Mouse (Mus musculus) mouse trophoblast stem cell (cell line): ENCODE measurements around the gene Impg2.

ENCODE experiments used
- in situ Hi-C, 2 experiments: fragments of 300-500 bp; cut with MseI, MboI; formaldehyde crosslinking; loops; 2 replicates in 1 of 2; 3 replicates in 1 of 2; pipeline ENCODE4 v1.15.1; 2025

Gene Impg2

DNA sequence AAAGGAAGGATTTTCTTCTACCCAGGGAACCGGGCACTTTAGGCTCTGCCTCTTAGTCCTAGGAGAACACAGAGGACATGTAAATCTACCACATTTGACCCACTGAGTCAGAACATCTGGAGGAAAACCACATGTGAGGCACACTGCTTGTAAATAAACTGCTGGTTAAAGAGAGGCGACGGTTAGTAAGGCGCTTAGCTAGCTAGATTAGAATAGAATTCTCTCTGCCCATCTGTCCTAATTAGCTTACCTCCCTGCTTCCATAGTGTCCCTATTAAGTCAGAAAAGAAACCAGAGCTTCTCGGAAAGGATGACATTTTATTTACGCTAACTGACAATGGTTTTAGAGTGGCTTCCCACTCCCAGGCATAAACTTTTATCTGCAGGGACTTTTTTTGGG lies at the start of gene Impg2:
Gene Impg2 (plus strand): TSS at position 263 of the 400 bp plus-strand sequence.
- in situ Hi-C loops, result no loop called here

DNA sequence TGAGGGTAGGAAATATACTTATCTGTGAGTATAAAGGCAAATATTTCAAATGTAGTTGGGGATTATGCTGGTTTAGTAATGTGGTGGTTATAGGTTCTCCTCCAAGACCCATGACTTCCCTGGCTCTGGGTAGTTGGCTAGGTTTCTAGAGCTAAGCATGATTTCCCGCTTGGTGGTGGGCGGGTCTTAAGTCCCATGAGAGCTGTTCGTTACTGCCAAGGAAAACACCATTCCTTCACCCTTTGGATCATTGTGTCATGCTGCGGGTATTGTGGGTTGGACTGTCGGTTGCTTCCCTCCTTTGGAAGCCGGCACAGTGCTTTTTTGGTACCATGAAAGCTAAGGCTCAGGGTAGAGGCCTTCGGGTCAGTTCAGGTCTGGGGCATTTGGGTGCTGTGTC lies 40.6 kb upstream of the Impg2 start:
- in situ Hi-C loops, result no loop called here

DNA sequence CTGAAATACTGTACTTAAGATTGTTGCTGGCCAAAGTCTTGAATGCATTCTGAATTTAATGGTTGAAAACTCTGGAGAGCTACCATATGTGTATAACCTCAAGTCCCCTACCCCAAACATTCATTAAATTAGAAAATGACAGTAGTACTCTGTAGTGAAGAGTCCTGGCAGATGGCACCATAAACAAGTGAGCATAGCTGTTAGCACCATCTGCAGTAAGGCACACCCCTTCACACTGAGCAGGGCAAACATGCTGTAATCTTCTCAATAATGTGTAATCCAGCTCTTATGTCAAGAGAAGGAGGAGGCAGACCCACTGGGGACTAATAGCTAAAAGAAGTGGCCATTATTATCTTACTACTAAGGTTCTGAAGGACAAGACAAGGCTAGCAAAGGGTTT lies 33.9 kb upstream of the Impg2 start:
- in situ Hi-C loops, result no loop called here

DNA sequence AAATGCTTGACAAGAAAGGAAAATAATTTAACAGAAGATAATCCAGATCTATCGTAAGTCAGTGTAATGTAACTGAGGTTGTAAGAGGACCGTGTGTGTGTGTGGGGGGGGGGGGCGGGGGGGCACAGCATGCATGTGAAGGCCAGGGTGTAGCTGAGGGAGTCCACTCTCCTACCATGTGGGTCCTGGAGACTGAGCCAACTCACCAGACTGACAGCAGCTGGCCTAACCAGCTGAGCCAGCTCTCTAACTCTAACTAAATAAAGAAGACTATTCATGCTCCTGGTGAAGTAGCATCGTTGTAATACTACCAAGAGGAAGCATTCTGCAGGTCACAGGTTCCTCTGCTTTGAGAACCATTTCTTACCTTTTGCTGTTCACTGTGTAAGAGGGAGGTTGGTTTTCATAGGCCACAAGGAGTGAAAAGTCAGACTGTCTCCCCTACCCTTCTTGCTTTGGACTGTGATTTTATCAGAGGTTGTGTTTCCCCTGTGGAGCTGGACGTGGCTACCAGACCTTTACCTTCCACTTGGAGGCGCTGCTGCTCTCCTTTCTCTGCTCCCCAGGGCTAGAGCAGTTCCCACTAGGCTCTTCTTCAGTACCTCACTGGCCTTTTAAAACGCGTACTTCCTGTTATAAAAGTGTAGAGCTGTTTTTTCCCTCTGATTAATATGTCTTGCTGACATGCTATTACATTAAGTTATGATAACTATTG lies 28.1 kb upstream of the Impg2 start:
- in situ Hi-C loops, result no loop called here

DNA sequence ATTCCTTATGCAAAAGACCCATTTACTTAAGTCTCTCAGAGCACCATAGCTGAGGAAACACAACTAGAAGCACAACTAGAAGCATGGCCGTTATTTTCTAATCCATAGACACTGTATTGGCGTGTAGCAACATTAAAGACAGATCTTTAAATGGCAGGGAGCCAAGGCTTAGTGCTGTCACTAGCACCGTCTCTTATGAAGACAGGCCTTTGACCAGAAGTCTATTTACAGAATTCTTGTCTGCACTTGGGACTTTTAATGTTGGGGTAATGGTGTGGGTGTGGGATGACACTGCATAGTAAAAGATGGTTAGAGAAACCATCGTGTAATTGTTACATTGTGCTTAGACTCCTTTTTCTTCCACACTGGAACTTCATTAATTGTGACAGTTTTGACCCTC lies 17.2 kb upstream of the Impg2 start:
- in situ Hi-C loops, result no loop called here

DNA sequence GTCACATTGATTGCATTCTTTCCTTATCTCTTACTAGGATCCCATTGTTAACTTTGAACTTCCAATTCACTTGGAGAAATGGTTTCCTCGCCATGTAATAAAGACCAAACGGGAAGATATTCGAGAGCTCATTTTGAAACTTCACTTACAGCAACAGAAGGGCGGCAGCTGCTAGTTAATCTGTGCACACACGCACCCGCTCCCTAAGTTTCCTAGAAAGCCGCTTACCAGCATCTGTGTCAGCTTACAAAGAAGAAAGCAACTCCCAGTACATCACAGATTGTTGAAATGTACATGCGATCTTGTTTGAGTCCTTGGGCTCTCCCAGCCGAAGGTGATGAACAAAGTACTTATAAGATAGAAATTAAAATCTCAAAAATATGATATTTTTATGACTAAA lies 15.9 kb upstream of the Impg2 start:
- in situ Hi-C loops, result no loop called here

DNA sequence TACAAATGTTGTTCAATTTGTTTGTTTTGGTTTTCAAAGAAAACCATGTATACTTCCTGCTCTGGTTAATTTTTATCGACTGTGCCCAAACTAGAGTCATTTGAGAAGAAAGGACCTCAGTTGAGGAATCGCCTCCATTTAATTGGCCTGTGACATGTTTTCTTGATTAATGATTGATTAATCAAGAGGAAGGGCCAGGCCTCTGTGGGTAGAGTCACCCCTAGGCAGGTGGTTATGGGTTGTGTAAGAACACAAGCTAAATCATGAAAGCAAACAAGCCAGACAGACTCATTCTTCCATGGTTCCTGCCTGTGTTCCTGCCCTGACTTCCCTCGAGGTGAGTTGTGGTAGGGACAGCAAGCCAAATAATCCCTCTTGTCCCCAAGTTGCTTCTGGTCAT lies 8.6 kb downstream of the Impg2 start:
- in situ Hi-C loops, result no loop called here

DNA sequence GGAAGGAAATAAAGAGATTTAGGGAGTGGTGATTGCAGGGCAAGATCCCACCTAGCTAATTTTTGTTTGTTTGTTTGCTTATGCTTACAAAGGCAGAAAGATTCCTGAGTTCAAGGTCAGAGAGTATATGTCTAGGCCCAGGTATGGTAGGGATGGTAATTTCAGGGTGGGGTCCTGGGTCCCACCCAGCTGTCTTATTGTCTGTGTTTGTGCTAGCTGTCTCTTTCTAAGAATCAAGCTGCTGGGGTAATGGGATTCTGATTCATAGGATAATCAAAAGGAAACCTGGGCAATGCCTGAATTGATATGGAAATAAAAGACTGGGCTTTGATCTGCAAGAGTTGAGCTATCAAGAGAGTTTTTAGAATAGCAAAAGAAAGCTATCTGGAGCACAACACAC lies 23.6 kb downstream of the Impg2 start:
- in situ Hi-C loops, result no loop called here

DNA sequence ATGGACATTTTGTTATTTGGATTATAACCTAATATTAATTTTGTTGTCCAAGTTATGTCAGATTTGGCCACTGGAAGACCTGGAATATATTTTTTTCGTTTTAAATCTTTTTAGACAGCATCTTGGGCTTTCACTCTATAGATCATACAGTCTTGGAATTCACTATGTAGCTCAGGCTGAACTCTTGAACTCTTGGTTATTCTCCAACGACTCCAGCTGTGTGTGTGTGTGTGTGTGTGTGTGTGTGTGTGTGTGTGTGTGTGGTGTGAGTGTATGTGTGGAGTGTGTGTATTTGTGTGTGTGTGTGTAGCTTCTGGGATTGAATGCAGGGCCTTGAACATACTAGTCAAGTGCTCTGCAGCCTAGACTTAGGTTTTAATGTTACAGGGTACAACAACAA lies 25.3 kb downstream of the Impg2 start:
- in situ Hi-C loops, result no loop called here

DNA sequence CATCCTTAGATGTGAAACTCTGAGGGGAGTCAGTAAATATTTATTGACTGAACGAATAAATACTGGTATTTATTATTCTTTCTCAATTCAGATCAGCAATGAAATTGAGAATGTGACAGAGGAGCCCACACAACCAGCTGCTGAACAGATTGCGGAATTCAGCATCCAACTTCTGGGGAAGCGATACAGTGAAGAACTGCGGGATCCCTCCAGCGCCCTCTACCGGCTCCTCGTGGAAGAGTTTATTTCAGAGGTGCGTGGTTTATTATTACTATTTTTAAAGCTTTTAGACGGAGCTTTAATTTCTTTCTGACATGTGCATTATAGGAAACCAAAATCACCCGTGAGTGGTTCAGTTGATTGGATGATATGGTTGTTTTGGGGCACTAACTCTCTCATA lies 27.2 kb downstream of the Impg2 start:
- in situ Hi-C loops, result no loop called here

DNA sequence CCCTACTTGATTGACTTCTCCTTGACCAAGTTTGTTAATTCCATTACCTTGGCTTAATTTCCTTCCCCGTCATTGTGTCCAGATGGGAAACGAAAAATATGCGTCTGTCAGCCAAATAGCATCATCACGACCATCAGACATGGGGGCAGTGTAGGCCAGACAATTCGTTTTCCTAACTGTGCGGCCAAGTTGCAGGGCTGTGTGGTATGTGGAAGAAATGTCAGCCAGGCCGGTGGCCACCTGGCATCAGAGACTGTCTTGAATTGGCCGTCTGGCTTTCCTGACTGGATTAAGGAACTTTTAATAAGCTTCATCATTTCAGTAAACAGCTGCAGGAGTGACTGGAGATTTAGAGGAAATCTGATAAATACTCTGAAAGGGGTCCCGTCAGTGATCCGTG lies 28.6 kb downstream of the Impg2 start:
- in situ Hi-C loops, result no loop called here

DNA sequence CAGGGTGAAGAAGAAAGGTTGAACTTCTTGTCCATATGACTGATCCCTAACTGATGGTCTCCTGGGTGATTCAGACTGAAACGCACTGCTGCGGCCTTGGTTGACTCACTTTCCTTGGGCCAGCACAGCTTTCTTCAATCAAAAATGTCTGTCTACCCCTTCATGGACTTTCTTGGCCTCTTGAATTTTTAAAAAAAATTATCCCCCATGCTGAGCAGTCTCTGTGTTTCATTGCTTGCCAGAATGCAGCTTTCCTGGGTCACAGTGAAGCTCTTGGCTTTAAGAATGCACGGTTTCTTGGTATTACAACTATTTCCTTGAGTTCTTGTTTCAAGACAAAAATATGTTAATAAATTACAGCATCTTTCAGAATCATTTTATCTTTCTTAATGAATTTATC lies 41.9 kb downstream of the Impg2 start:
- in situ Hi-C loops, result no loop called here

DNA sequence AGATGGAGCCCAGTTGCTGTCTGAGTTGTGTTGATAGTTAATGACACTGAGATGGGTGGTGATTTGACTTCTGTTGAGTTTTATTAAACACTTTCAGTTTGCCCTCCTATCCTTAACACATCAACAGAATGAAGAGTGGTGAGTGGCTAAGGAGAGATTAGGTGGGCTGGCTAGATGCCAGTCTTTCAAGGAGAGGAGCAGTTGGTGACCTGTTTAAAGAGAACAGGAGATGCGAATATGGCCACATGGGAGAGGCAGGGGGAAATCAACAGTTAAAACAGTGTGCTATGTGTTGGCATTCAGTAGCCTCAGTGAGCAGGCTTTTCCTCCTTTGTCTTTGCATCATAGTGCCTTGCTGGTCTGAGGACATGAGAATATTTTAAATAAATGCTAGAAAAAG lies 69.8 kb downstream of the Impg2 start:
- in situ Hi-C loops, result no loop called here

DNA sequence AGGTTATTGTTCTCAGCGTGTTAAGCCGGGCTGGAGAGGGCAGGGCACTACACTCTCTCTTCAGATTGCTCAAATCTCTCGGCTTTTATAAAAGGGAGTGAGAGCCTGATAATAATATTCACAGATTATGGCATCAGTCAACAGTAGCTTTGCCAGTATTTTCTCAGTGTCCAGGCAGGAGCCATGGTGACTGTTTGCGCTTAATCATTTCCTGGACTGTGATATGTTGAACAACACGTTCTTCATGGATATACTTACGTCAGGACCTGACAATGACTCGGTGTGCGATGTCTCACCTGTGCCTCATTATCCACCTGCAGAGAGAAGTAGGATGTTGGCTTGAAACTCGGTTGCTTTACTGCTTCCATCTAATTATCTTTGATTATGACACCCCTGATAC lies 74.9 kb downstream of the Impg2 start:
- in situ Hi-C loops, result no loop called here

DNA sequence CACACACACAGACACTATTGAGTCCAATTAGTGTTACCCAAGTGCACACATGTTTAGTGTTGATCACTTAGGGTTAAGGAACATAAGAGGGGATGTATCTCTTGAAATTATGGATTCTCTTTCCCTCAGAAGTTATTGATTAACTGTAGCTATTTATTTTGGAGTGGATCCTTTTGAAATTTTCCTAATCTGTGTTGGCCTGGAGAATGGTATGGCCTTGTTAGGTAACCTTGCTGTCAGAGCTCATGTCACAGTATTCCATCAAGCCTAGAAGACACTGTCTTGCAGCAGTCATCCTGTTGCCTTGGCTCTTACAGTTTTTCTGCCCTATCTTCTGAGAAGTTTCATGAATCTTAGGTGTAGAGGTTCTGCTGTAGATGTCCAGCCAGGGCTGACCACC lies 75.6 kb downstream of the Impg2 start:
- in situ Hi-C loops, result no loop called here

DNA sequence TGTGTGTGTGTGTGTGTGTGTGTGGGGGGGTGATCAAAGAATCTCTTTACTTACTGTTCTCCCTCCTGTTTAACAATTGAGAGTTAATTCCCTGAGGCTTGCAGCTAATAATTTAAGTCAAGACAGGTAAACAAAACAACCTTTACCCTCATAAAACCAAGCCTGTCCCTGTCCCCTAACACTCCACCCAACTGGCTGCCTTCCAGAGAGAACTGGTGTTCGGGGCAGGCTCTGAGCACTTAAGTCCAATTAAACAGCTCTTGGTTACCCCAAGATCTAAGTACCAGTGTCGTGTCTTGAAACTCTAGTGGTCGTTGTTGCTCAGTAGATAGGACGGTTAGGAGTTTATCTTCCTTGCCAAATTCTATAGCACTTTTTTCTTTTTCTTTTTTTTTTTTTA lies 77.2 kb downstream of the Impg2 start:
- in situ Hi-C loops, result no loop called here

DNA sequence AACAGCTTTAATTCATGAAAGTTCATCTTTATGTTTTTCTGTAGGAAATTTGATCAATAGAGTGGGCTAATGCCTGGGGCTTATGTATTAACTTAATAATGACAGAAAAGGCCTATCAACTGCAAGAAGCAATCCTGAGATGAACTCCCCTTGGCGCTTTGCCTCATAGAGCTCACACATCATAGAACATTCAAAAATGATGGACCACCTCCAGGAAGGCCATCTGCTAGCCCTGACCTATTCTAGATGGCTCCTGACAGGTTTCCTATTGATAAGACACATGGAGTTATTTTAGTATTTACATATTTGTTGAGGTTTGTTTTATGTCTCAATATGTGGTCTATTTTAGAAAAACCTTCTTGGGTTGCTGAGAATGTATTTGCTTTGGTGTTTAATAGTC lies 79.2 kb downstream of the Impg2 start:
- in situ Hi-C loops, result no loop called here

DNA sequence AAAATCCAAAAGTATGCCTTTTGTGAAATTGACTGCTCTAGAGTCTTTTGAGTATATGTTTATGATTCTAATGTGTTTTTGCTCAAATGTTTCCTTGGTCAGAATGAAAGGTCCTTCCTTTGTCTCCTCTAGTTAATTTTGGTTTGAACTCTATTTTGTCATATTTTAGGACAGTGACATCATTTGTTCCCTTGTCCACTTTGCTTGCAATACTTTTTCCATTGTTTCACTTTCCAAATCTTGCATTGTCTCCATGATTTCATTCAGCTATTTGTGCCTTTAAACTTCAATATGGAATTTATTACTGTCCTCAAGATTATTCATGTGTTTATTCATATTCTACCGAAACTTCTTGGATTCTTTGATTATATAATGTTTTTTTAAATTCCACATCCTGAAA lies 79.8 kb downstream of the Impg2 start:
- in situ Hi-C loops, result no loop called here

DNA sequence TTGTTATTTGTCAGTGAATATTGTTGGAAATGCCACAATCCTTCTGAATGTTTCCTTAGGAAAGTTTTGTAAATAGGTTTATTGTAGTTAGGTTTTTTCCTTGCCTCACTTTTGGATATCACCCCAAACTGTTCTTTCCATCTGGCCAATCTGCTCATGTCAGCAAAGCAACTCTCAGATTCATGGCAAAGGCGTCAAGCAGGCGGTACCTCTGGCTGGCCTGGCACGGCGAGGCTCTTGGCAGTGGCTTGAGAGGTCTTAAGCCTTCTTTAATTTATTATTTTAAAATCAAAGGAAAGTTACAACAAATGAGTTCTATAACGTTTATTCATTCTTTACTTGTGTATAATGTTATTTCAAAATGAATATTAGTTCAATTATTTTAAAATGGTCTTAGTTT lies 82.0 kb downstream of the Impg2 start:
- in situ Hi-C loops, result no loop called here

DNA sequence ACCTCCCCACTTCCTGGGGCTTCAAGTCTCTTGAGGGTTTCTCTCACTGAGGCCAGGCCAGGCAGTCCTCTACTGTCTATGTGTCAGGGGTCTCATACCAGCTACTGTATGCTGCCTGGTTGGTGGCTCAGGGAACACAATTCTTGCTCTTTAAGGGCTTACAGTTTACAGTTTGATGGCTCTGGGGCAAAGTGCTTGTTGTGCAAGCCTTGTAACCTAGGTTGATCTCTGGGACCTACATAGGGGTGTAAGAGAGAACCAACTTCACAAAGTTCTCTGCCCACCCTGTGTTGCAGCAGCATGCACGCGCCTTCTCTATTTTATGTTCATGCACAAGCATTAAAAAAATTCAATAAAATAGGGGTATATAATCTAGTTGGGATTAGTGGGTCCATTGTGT lies 82.9 kb downstream of the Impg2 start:
- in situ Hi-C loops, result no loop called here

DNA sequence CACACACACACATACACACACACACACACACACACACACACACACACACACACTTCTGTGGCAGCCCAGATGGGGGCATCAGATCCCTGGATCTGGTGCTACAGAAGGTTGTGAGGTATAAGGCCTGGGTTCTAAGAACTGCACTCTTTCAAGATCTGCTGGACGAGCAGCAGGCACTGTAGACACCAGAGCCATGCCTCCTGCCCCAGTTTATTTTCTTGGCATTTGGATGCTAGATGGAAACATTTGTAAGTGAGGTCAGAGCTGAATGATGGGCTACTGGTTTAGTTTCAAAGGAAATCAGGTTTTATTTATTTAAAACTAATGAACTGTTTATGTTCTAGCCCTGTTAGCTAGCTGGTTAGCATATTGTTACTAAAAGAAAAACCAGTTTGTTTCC lies 90.8 kb downstream of the Impg2 start:
- in situ Hi-C loops, result no loop called here

DNA sequence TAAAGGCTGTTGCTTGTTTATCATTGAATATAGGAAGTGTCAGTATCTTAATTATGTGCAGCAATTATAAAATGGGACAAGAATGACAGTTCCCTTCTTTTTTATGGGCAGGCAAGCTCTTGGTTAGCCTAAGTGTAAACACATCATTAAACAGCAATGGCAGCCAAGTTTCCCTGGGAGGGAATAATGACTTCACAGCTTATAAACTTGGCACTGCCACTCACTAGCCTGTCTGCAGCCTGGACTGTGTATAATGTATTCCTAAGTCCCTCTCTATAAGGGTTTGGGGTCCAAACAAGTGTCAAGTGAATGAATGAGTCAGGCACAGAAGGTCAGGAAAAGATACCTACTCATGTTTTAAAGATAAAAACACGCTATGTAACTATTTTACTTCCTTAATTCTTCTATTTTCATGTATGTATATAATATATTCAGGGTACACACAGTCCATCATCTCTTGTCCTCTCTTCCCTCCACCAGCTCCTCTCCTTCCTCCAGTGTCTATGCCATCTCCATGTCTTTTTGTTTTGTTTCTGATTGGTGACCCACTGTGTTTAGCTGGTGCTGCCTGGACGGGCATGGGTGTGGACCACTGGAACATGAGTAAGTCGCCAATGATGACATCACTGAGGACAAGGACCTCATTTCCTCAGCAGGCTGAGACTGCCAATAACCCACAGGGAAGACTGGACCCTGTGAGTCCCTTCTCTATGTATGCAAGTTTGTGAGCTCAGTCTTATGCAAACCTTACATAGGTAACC lies 92.0 kb downstream of the Impg2 start:
- in situ Hi-C loops, result no loop called here

DNA sequence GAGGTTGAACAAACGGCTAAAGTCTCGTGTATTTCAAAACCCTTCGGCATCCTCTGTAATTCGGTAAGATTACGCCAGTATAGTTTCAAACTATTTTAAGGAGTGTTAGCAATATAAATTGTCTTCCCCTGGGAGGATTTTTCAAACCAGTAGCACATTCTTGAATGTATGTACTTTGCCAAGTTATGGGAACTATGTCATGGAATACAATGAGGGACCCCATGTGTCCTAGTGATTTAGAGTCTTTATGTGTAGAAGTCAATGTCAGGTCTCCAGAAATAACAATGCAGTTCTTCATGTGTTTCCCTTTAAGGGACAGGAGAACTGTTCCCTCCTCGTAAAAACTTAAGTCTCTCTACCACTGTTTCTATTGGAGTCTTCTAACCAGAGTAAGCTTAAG lies 94.1 kb downstream of the Impg2 start:
- in situ Hi-C loops, result no loop called here

DNA sequence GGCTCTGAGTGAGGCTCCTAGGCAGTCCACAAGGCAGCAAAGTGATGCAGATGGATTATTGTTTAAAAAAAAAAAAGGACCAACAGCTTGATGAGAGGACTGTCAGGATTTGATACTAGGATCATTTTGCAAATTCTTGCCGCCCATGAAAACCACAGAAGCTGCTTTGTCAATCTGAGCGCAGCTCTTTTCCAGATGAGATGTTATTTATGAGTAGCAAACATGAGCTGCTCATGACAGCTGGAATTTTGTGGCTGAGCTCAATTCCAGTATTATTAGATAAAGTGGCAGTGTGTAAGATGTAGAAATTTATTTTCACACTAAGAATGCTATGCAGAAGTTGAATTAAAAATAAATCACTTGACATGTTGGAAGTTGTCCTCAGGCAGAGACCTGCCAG lies 94.7 kb downstream of the Impg2 start:
- in situ Hi-C loops, result no loop called here
